Mouse (Mus musculus) lung, embryonic 14.5 days (tissue): Measurements from ENCODE around the gene Mthfd1l. TPM values are rescaled to one million over a fixed set of nuclear protein-coding genes. Genes with fewer than 3 reads are reported as not detected.
A peak's percentile ranks its signal among the peaks of the same experiment; 100 is the strongest.

Experiments used
- ATAC-seq: fragments of 200-750 bp; cut with Nextera tagmentation; 2 replicates; pipeline ENCODE4 v1.8.0; 2017; ENCODE audit warnings: mild to moderate bottlenecking, moderate TSS enrichment, moderate library complexity; ENCODE audit not compliant: insufficient read depth
- DNase-seq: peaks from one replicate; pipeline ENCODE4 v3.0.0-alpha.2; 2015
- H3K27ac ChIP-seq: fragments of 300-500 bp; sonication (generic); 2 replicates; pipeline ENCODE4 v1.5.1; 2014; ENCODE audit warnings: low read depth, mild to moderate bottlenecking, moderate library complexity
- H3K27me3 ChIP-seq: fragments of 300-500 bp; sonication (generic); 2 replicates; pipeline ENCODE4 v1.6.1; 2014; ENCODE audit warnings: low read length, control low read depth; ENCODE audit not compliant: insufficient read depth
- H3K36me3 ChIP-seq: fragments of 300-500 bp; sonication (generic); 2 replicates; pipeline ENCODE4 v1.6.1; 2014; ENCODE audit warnings: control low read depth; ENCODE audit not compliant: insufficient read depth
- H3K4me1 ChIP-seq: fragments of 300-500 bp; sonication (generic); 2 replicates; pipeline ENCODE4 v1.6.1; 2014; ENCODE audit warnings: antibody characterized with exemption, control low read depth; ENCODE audit not compliant: insufficient read depth
- H3K4me2 ChIP-seq: fragments of 300-500 bp; sonication (generic); 2 replicates; pipeline ENCODE4 v1.6.1; 2014; ENCODE audit warnings: mild to moderate bottlenecking
- H3K4me3 ChIP-seq: fragments of 300-500 bp; sonication (generic); 2 replicates; pipeline ENCODE4 v1.5.1; 2014; ENCODE audit warnings: low read depth, low read length
- H3K9ac ChIP-seq: fragments of 300-500 bp; sonication (generic); 2 replicates; pipeline ENCODE4 v1.6.1; 2014
- H3K9me3 ChIP-seq: fragments of 300-500 bp; sonication (generic); 2 replicates; pipeline ENCODE4 v1.6.1; 2016; ENCODE audit warnings: low read depth, low read length, control low read depth
- CTCF ChIP-seq: IDR thresholded peaks from 2 replicates; pipeline ENCODE4 v1.5.1; 2016; ENCODE audit warnings: antibody characterized with exemption, low read depth
- WGBS: fragments of 180-500 bp; shearing (Covaris S2); extraction: QIAGEN DNeasy Blood & Tissue Kit; methylation state at CpG from one replicate; pipeline ENCODE4 v1.1.7; 2014; 5-methylcytosine and 5-hydroxymethylcytosine counted together
- polyA plus RNA-seq: library from polyadenylated mRNA; unstranded; fragments of >200 nt; fragmentation: Nextera tagmentation; extraction: Ambion mirVana; gene quantifications from 2 replicates; pipeline ENCODE4 v1.2.1, GENCODE M21; 2014

Mthfd1l gene
- polyA plus RNA-seq, 1 experiment from 2014 or later = 21.7 TPM

GRCm38 (mm10) chr10:3941054-3941757, 31.7 kb upstream of the Mthfd1l start:
- Histone ChIP-seq H3K9me3 (no peaks in the 10 kb centered on the region), H3K27me3 (no peaks in the 10 kb centered on the region), H3K36me3 (0 out of 2 replicates have a peak, but pooled peaks cover 8% of the 10 kb centered on the region), H3K4me3 (no peak overlapping the region), H3K9ac (no peak overlapping the region), H3K4me2 (no peak overlapping the region), H3K27ac (peak overlapping the region; percentile 83), H3K4me1 (peaks cover 6% of the 10 kb centered on the region; the same call in 1 of the 2 replicates)
- ATAC-seq = peak; percentile 87
- DNase-seq = peak; percentile 78
- no peak for TF ChIP-seq CTCF
- 19% methylated on average over 11 of the region's 11 CpGs for WGBS

GRCm38 (mm10) chr10:3942289-3942688, 30.6 kb upstream of the Mthfd1l start:
- ATAC-seq = no peak
- Histone ChIP-seq H3K4me2 (no peak overlapping the region), H3K4me1 (peaks cover 6% of the 10 kb centered on the region; the same call in 1 of the 2 replicates), H3K9me3 (no peaks in the 10 kb centered on the region), H3K27ac (peak overlapping the region; percentile 83), H3K36me3 (0 out of 2 replicates have a peak, but pooled peaks cover 8% of the 10 kb centered on the region), H3K4me3 (no peak overlapping the region), H3K9ac (no peak overlapping the region), H3K27me3 (no peaks in the 10 kb centered on the region)
- TF ChIP-seq CTCF = no peak
- no peak for DNase-seq
- WGBS = 54% methylated on average over 6 of the region's 6 CpGs

- ATAC-seq = no peak
These were observed 29.2 kb upstream of the Mthfd1l start for GRCm38 (mm10) chr10:3943492-3944395.

GRCm38 (mm10) chr10:3946871-3947270, 26.0 kb upstream of the Mthfd1l start:
- Histone ChIP-seq H3K4me1 (no peaks in the 10 kb centered on the region), H3K4me3 (no peak overlapping the region), H3K36me3 (peaks cover 3% of the 10 kb centered on the region; the same call in 1 of the 2 replicates), H3K27me3 (no peaks in the 10 kb centered on the region), H3K9ac (no peak overlapping the region), H3K4me2 (no peak overlapping the region), H3K9me3 (no peaks in the 10 kb centered on the region), H3K27ac (no peak overlapping the region)
- ATAC-seq (no peak), DNase-seq (no peak)
- WGBS = 91% methylated on average over 17 of the region's 17 CpGs
- no peak for TF ChIP-seq CTCF

More at GRCm38 (mm10) chr10:3943492-3944395, 29.2 kb upstream of the Mthfd1l start:
- H3K4me3 ChIP-seq = no peak overlapping the region
- H3K9ac ChIP-seq = no peak overlapping the region
- peak; percentile 91 for TF ChIP-seq CTCF
- H3K36me3 ChIP-seq = peaks cover 10% of the 10 kb centered on the region; the same call in 1 of the 2 replicates
- 30% methylated on average over 10 of the region's 10 CpGs for WGBS
- H3K27ac ChIP-seq = no peak overlapping the region
- no peaks in the 10 kb centered on the region for H3K27me3 ChIP-seq
- H3K4me1 ChIP-seq = peaks cover 6% of the 10 kb centered on the region; the same call in 1 of the 2 replicates
- peak; percentile 92 for DNase-seq
- no peak overlapping the region for H3K4me2 ChIP-seq
- H3K9me3 ChIP-seq = no peaks in the 10 kb centered on the region

GRCm38 (mm10) chr10:3947346-3947745, 25.6 kb upstream of the Mthfd1l start:
- WGBS = 95% methylated on average over 7 of the region's 7 CpGs
- Histone ChIP-seq H3K4me1 (no peaks in the 10 kb centered on the region), H3K4me3 (no peak overlapping the region), H3K9me3 (no peaks in the 10 kb centered on the region), H3K4me2 (no peak overlapping the region), H3K9ac (no peak overlapping the region), H3K27me3 (no peaks in the 10 kb centered on the region), H3K27ac (no peak overlapping the region), H3K36me3 (peaks cover 3% of the 10 kb centered on the region; the same call in 1 of the 2 replicates)
- ATAC-seq (no peak), DNase-seq (no peak)
- TF ChIP-seq CTCF = no peak

GRCm38 (mm10) chr10:3949306-3949705, 23.6 kb upstream of the Mthfd1l start:
- peaks cover 3% of the 10 kb centered on the region; the same call in 1 of the 2 replicates for H3K36me3 ChIP-seq
- ATAC-seq (no peak), DNase-seq (no peak)
- no peaks in the 10 kb centered on the region for H3K9me3 ChIP-seq
- no peak overlapping the region for H3K27ac ChIP-seq
- no peak overlapping the region for H3K4me2 ChIP-seq
- H3K27me3 ChIP-seq = no peaks in the 10 kb centered on the region
- H3K4me1 ChIP-seq = no peaks in the 10 kb centered on the region
- H3K4me3 ChIP-seq = no peak overlapping the region
- TF ChIP-seq CTCF = no peak
- WGBS = 86% methylated on average over 6 of the region's 6 CpGs
- no peak overlapping the region for H3K9ac ChIP-seq

- 68% methylated on average over 22 of the region's 22 CpGs for WGBS
- H3K27ac ChIP-seq = no peak overlapping the region
- H3K4me1 ChIP-seq = no peaks in the 10 kb centered on the region
- H3K36me3 ChIP-seq = peaks cover 22% of the 10 kb centered on the region; the same call in 1 of the 2 replicates
- no peaks in the 10 kb centered on the region for H3K27me3 ChIP-seq
- TF ChIP-seq CTCF = no peak
- no peak overlapping the region for H3K9ac ChIP-seq
- H3K4me3 ChIP-seq = no peak overlapping the region
- ATAC-seq (no peak), DNase-seq (no peak)
- H3K4me2 ChIP-seq = no peak overlapping the region
- H3K9me3 ChIP-seq = no peaks in the 10 kb centered on the region
These were observed 16.4 kb upstream of the Mthfd1l start for GRCm38 (mm10) chr10:3956471-3956870.
